Mouse (Mus musculus): ENCODE results near the gene Sik2. TPM values are rescaled to one million over a fixed set of nuclear protein-coding genes. Genes with fewer than 3 reads are reported as not detected.

Gene Sik2
- total and polyA plus RNA-seq, 2 experiments from 2014 or later: 9.1 to 23.9 TPM

DNA sequence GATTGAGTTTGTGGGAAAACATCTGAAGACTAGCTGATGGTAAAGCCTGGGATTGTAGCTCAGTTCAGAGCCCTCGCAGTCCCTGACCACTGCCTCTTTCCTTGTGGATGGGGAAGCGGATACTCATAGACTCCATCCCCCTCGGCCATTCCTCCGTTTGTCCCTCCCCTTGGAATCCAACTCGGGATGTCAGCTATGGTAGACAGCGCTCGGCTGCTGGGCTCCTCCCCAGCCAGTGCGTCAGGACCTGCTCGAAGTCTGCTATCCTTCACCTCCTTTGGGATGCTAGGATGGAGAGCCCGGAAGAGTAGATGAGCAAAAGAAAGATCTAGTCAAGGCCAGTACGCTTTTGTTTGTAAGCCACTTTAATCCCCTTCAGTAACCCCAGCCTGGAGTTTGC, 158.6 kb downstream of the Sik2 start:
- WGBS: 11% methylated on average over 11 of the region's 11 CpGs

DNA sequence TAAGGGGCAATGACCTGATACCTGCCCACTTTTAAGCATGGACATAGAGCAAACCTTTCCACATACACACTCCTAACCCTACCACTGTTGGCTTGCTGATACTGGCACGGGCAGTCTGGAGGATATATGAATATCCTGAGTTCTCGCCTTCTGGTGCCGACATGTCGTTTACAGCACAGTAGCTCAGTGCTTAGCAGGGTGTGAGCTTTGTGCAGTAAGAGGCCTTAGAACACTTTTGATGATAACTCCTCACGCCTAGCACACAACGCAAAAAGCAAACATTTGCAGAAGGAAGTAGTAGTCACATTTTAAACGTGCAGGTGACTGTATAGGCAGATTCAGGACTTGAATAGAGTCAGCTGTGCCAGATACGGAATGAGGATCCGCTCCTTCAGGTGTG, 159.1 kb downstream of the Sik2 start:
- Histone ChIP-seq H3K9ac (replicated peaks; ENCODE audit: low read depth, low read length) (no peak overlapping the region), H3K9me3 (replicated peaks; ENCODE audit: control insufficient read depth, low read length) (no peaks in the 10 kb centered on the region), H3K4me2 (ENCODE audit: low read depth, low read length) (no peak overlapping the region), H3K36me3 (replicated peaks; ENCODE audit: control insufficient read depth, insufficient read depth, low read length) (no peaks in the 10 kb centered on the region), H3K27me3 (ENCODE audit: control insufficient read depth, insufficient read depth, low read length) (no peaks in the 10 kb centered on the region), H3K4me3 (ENCODE audit: low read depth, low read length) (no peak overlapping the region), H3K4me1 (ENCODE audit: control insufficient read depth, insufficient read depth) (peaks cover 11% of the 10 kb centered on the region), H3K27ac (ENCODE audit: low read depth) (no peak overlapping the region)
- TF ChIP-seq EP300 (IDR thresholded peaks at IDR 0.05; ENCODE audit: low read depth): no peak
- TF ChIP-seq CTCF (IDR thresholded peaks at IDR 0.05; ENCODE audit: low read depth): no peak
- DNase-seq (ENCODE audit: low spot score) (no peak), ATAC-seq (ENCODE audit: insufficient read depth, low read depth) (no peak)
- WGBS: 46% methylated on average over 9 of the region's 9 CpGs

More for the DNA sequence above, 158.6 kb downstream of the Sik2 start:
- no peaks in the 10 kb centered on the region for H3K27me3 ChIP-seq (ENCODE audit: control insufficient read depth, insufficient read depth, low read length)
- TF ChIP-seq CTCF (IDR thresholded peaks at IDR 0.05; ENCODE audit: low read depth) (no peak), EP300 (IDR thresholded peaks at IDR 0.05; ENCODE audit: low read depth) (no peak)
- H3K4me1 ChIP-seq (ENCODE audit: control insufficient read depth, insufficient read depth): peaks cover 11% of the 10 kb centered on the region
- no peak overlapping the region for H3K27ac ChIP-seq (ENCODE audit: low read depth)
- no peak overlapping the region for H3K9ac ChIP-seq (replicated peaks; ENCODE audit: low read depth, low read length)
- peak overlapping the region; percentile 45 for H3K4me2 ChIP-seq (ENCODE audit: low read depth, low read length)
- no peak for DNase-seq (ENCODE audit: low spot score)
- no peak overlapping the region for H3K4me3 ChIP-seq (ENCODE audit: low read depth, low read length)
- no peaks in the 10 kb centered on the region for H3K36me3 ChIP-seq (replicated peaks; ENCODE audit: control insufficient read depth, insufficient read depth, low read length)
- ATAC-seq (ENCODE audit: insufficient read depth, low read depth): peak; percentile 40
- no peaks in the 10 kb centered on the region for H3K9me3 ChIP-seq (replicated peaks; ENCODE audit: control insufficient read depth, low read length)

DNA sequence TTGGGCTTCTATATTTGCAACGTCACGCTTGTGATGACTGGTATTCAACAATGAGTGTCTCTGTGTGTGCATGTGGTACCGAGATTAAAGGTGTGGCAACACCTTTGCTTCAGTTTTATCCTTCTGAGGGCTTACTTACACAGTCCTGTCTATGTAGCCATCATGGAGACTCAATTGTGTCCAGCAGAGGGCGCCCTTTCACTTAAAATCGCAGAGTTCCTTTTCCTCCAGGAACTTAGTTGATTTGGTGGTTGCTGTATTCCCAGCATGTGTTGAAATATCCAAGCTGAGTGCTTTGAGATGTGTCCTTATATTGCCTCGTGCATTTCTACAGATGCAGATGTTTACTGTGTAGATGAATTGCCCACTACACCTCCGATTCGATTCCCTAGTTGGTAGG, 159.6 kb downstream of the Sik2 start:
- H3K9me3 ChIP-seq (replicated peaks; ENCODE audit: control insufficient read depth, low read length): no peaks in the 10 kb centered on the region
- H3K4me2 ChIP-seq (ENCODE audit: low read depth, low read length): no peak overlapping the region
- H3K4me3 ChIP-seq (ENCODE audit: low read depth, low read length): no peak overlapping the region
- ATAC-seq (ENCODE audit: insufficient read depth, low read depth): peak; percentile 74
- H3K27me3 ChIP-seq (ENCODE audit: control insufficient read depth, insufficient read depth, low read length): no peaks in the 10 kb centered on the region
- peaks cover 11% of the 10 kb centered on the region for H3K4me1 ChIP-seq (ENCODE audit: control insufficient read depth, insufficient read depth)
- H3K9ac ChIP-seq (replicated peaks; ENCODE audit: low read depth, low read length): no peak overlapping the region
- no peaks in the 10 kb centered on the region for H3K36me3 ChIP-seq (replicated peaks; ENCODE audit: control insufficient read depth, insufficient read depth, low read length)
- WGBS: 20% methylated on average over 8 of the region's 8 CpGs
- H3K27ac ChIP-seq (ENCODE audit: low read depth): no peak overlapping the region
- peak; percentile 82 for DNase-seq (ENCODE audit: low spot score)
- TF ChIP-seq EP300 (IDR thresholded peaks at IDR 0.05; ENCODE audit: low read depth) (no peak), CTCF (IDR thresholded peaks at IDR 0.05; ENCODE audit: low read depth) (peak; percentile 94)

DNA sequence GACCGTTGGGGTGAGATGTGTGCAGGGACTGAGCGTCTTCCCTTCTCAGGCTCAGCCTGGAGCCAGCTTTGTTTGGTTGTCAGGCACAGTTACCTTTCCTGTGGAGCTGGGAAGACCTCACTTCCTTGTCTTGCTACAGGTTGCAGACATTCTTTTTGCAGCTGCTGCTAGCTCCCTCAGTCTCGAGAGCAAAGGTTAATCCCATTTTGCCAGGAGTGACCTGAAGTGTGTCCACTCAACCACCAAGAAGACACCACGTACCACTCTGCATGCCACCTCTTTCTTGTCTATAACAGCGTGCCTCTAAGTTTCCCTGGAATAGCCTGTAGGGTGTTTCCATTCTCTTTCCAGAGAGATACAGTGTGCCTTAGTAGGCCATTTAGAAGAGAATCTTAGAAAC, 160.1 kb downstream of the Sik2 start:
- ATAC-seq (ENCODE audit: insufficient read depth, low read depth): no peak
- DNase-seq (ENCODE audit: low spot score): no peak
- H3K9ac ChIP-seq (replicated peaks; ENCODE audit: low read depth, low read length): no peak overlapping the region
- H3K27me3 ChIP-seq (ENCODE audit: control insufficient read depth, insufficient read depth, low read length): no peaks in the 10 kb centered on the region
- no peaks in the 10 kb centered on the region for H3K9me3 ChIP-seq (replicated peaks; ENCODE audit: control insufficient read depth, low read length)
- H3K4me3 ChIP-seq (ENCODE audit: low read depth, low read length): no peak overlapping the region
- 69% methylated on average over 5 of the region's 5 CpGs for WGBS
- H3K36me3 ChIP-seq (replicated peaks; ENCODE audit: control insufficient read depth, insufficient read depth, low read length): peaks cover 3% of the 10 kb centered on the region
- no peak overlapping the region for H3K4me2 ChIP-seq (ENCODE audit: low read depth, low read length)
- peaks cover 11% of the 10 kb centered on the region for H3K4me1 ChIP-seq (ENCODE audit: control insufficient read depth, insufficient read depth)
- TF ChIP-seq CTCF (IDR thresholded peaks at IDR 0.05; ENCODE audit: low read depth) (no peak), EP300 (IDR thresholded peaks at IDR 0.05; ENCODE audit: low read depth) (no peak)
- H3K27ac ChIP-seq (ENCODE audit: low read depth): no peak overlapping the region

DNA sequence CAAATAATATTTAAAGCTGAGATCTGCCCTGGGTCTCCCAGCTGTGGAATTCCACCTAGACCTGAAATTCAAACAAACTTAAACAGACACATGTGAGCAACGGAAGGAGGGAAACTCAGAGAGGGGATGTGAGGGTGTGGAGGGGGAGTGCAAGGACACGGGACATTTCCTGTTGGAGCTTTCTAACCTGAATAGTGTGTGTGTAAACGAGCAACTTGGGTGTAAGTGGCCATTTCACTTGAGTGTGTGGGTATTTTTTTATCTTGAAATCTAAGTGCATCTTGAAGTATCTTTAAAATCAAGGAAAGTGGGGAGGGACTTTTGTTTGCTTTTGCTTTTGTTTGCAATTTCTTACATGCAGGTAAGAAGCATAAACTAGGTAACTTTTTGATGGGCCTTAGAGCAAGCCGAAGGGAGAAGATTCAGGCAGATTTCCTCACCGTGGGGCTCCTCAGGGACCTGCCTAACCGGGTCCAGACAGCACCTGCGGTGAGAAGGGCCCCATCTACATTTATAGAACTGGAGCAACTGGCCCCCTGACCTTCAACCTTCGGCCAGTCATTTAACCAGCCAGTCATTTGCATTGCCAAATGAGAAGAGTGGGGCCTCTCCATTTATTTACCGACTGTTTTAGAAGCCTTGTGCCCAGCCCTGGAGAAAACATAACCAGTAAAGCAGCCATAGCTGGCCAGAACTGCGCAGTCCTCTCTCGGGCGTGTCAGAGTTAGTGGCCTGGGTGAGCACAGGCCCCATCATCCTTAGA, 161.1 kb downstream of the Sik2 start:
- H3K9ac ChIP-seq (replicated peaks; ENCODE audit: low read depth, low read length): no peak overlapping the region
- H3K4me3 ChIP-seq (ENCODE audit: low read depth, low read length): no peak overlapping the region
- peaks cover 10% of the 10 kb centered on the region for H3K36me3 ChIP-seq (replicated peaks; ENCODE audit: control insufficient read depth, insufficient read depth, low read length)
- H3K27ac ChIP-seq (ENCODE audit: low read depth): no peak overlapping the region
- no peak overlapping the region for H3K4me2 ChIP-seq (ENCODE audit: low read depth, low read length)
- WGBS: 66% methylated on average over 12 of the region's 12 CpGs
- no peaks in the 10 kb centered on the region for H3K27me3 ChIP-seq (ENCODE audit: control insufficient read depth, insufficient read depth, low read length)
- H3K4me1 ChIP-seq (ENCODE audit: control insufficient read depth, insufficient read depth): peaks cover 11% of the 10 kb centered on the region
- TF ChIP-seq CTCF (IDR thresholded peaks at IDR 0.05; ENCODE audit: low read depth): no peak
- ATAC-seq (ENCODE audit: insufficient read depth, low read depth) (no peak), DNase-seq (ENCODE audit: low spot score) (no peak)
- H3K9me3 ChIP-seq (replicated peaks; ENCODE audit: control insufficient read depth, low read length): no peaks in the 10 kb centered on the region

DNA sequence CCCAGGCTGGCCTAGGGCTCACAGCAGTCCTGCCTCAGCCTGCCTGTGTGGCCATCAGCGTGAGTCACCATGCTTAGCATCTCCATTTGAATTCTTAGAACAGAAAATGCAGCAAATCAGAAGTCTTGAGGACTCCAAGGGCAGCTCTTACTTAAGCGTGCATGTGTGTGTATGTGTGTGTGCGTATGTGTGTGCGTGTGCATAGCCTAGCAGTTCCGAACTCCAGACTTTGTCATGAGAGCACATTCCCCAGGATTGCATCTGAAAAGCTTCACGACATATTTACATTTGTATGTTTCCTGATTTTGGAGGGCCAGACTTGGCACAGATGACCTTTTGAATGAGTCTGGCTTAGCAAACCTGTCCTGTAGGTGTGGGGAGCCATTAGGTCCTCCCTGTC, 161.7 kb downstream of the Sik2 start:
- H3K27ac ChIP-seq (ENCODE audit: low read depth): no peak overlapping the region
- ATAC-seq (ENCODE audit: insufficient read depth, low read depth): no peak
- H3K4me2 ChIP-seq (ENCODE audit: low read depth, low read length): no peak overlapping the region
- no peak overlapping the region for H3K4me3 ChIP-seq (ENCODE audit: low read depth, low read length)
- TF ChIP-seq EP300 (IDR thresholded peaks at IDR 0.05; ENCODE audit: low read depth) (no peak), CTCF (IDR thresholded peaks at IDR 0.05; ENCODE audit: low read depth) (no peak)
- H3K9me3 ChIP-seq (replicated peaks; ENCODE audit: control insufficient read depth, low read length): no peaks in the 10 kb centered on the region
- peaks cover 11% of the 10 kb centered on the region for H3K36me3 ChIP-seq (replicated peaks; ENCODE audit: control insufficient read depth, insufficient read depth, low read length)
- H3K9ac ChIP-seq (replicated peaks; ENCODE audit: low read depth, low read length): no peak overlapping the region
- peaks cover 11% of the 10 kb centered on the region for H3K4me1 ChIP-seq (ENCODE audit: control insufficient read depth, insufficient read depth)
- H3K27me3 ChIP-seq (ENCODE audit: control insufficient read depth, insufficient read depth, low read length): no peaks in the 10 kb centered on the region
- 86% methylated on average over 6 of the region's 6 CpGs for WGBS
- no peak for DNase-seq (ENCODE audit: low spot score)

Measured in heart, postnatal 0 days (tissue).